Mouse (Mus musculus) intestine, embryonic 14.5 days (tissue): ENCODE data around the gene Ankar. TPM values are rescaled to one million over a fixed set of nuclear protein-coding genes. Genes with fewer than 3 reads are reported as not detected.

Source experiments
- ATAC-seq: fragments of 200-750 bp; cut with Nextera tagmentation; replicated peaks from 2 replicates; pipeline ENCODE4 v1.8.0; 2017; ENCODE audit warnings: low read depth, moderate number of reproducible peaks, moderate TSS enrichment, moderate library complexity; ENCODE audit not compliant: low FRiP score, low TSS enrichment
- DNase-seq: peaks from one replicate; pipeline ENCODE4 v3.0.0-alpha.2; 2018; ENCODE audit warnings: low spot score
- H3K27ac ChIP-seq: fragments of 300-500 bp; sonication (generic); 2 replicates; pipeline ENCODE4 v1.5.1; 2014; ENCODE audit warnings: low read depth, mild to moderate bottlenecking, control low read depth
- H3K27me3 ChIP-seq: fragments of 300-500 bp; sonication (generic); replicated peaks from 2 replicates; pipeline ENCODE4 v1.6.1; 2014; ENCODE audit warnings: low read length, control low read depth; ENCODE audit not compliant: control insufficient read depth, insufficient read depth
- H3K36me3 ChIP-seq: fragments of 300-500 bp; sonication (generic); 2 replicates; pipeline ENCODE4 v1.6.1; 2014; ENCODE audit warnings: low read length, control low read depth; ENCODE audit not compliant: control insufficient read depth, insufficient read depth
- H3K4me1 ChIP-seq: fragments of 300-500 bp; sonication (generic); replicated peaks from 2 replicates; pipeline ENCODE4 v1.6.1; 2014; ENCODE audit warnings: low read length, control low read depth, mixed read lengths; ENCODE audit not compliant: control insufficient read depth, insufficient read depth
- H3K4me2 ChIP-seq: fragments of 300-500 bp; sonication (generic); 2 replicates; pipeline ENCODE4 v1.6.1; 2014; ENCODE audit warnings: low read length
- H3K4me3 ChIP-seq: fragments of 300-500 bp; sonication (generic); 2 replicates; pipeline ENCODE4 v1.5.1; 2014; ENCODE audit warnings: low read depth, low read length, control low read depth, mixed read lengths
- H3K9ac ChIP-seq: fragments of 300-500 bp; sonication (generic); 2 replicates; pipeline ENCODE4 v1.6.1; 2014; ENCODE audit warnings: mild to moderate bottlenecking, low read length
- H3K9me3 ChIP-seq: fragments of 300-500 bp; sonication (generic); 2 replicates; pipeline ENCODE4 v1.6.1; 2016; ENCODE audit warnings: low read length, control low read depth; ENCODE audit not compliant: control insufficient read depth
- WGBS: fragments of 180-500 bp; shearing (Covaris S2); extraction: QIAGEN DNeasy Blood & Tissue Kit; methylation state at CpG from one replicate; pipeline ENCODE4 v1.1.7; 2014; 5-methylcytosine and 5-hydroxymethylcytosine counted together
- polyA plus RNA-seq: library from polyadenylated mRNA; unstranded; fragments of >200 nt; fragmentation: Nextera tagmentation; extraction: Ambion mirVana; gene quantifications from 2 replicates; pipeline ENCODE4 v1.2.1, GENCODE M21; 2014

The Ankar gene
- polyA plus RNA-seq, 1 experiment from 2014 or later: not detected

- H3K36me3 ChIP-seq: peaks cover 46% of the 10 kb centered on the region
These were observed 97.6 kb downstream of the Ankar start for GRCm38 (mm10) chr1:72602803-72603202.

GRCm38 (mm10) chr1:72602186-72602585 is 98.2 kb downstream of the Ankar start:
- Histone ChIP-seq H3K36me3 (peaks cover 48% of the 10 kb centered on the region), H3K27ac (no peak overlapping the region), H3K4me1 (peaks cover 9% of the 10 kb centered on the region), H3K9me3 (no peaks in the 10 kb centered on the region), H3K27me3 (no peaks in the 10 kb centered on the region), H3K4me3 (no peak overlapping the region), H3K4me2 (no peak overlapping the region), H3K9ac (no peak overlapping the region)
- WGBS: 75% methylated on average over 5 of the region's 5 CpGs
- DNase-seq (no peak), ATAC-seq (no peak)

More at GRCm38 (mm10) chr1:72602803-72603202, 97.6 kb downstream of the Ankar start:
- no peaks in the 10 kb centered on the region for H3K9me3 ChIP-seq
- peaks cover 9% of the 10 kb centered on the region for H3K4me1 ChIP-seq
- H3K27ac ChIP-seq: no peak overlapping the region
- H3K4me3 ChIP-seq: no peak overlapping the region
- H3K4me2 ChIP-seq: no peak overlapping the region
- H3K9ac ChIP-seq: no peak overlapping the region
- DNase-seq (no peak), ATAC-seq (no peak)
- H3K27me3 ChIP-seq: no peaks in the 10 kb centered on the region
- WGBS: 90% methylated on average over 5 of the region's 5 CpGs

DNA sequence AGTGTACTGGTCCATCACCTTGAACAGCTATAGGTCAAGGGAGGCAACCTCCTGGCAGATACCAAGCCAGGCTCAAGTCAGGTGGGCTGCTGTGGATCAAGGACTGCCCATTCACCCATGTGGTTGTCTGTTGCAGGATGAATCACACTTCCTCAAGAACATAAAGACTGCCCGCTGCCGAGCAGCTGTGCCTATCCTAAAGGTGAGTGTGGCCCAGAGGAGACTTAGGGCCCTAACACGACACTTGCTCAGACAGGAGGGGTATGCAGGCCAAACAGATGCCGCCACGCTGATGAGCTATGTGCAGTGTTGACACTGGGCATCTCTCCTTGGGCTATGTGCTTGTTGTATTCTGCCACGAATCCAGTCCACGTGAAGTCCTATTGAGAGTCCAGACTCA is 99.1 kb downstream of the Ankar start:
- Histone ChIP-seq H3K36me3 (peaks cover 54% of the 10 kb centered on the region), H3K4me1 (peaks cover 9% of the 10 kb centered on the region), H3K4me3 (no peak overlapping the region), H3K4me2 (no peak overlapping the region), H3K27me3 (no peaks in the 10 kb centered on the region), H3K9me3 (no peaks in the 10 kb centered on the region), H3K9ac (no peak overlapping the region), H3K27ac (no peak overlapping the region)
- DNase-seq: no peak
- no peak for ATAC-seq
- 93% methylated on average over 7 of the region's 7 CpGs for WGBS

- Histone ChIP-seq H3K4me2 (no peak overlapping the region), H3K9ac (no peak overlapping the region), H3K4me3 (no peak overlapping the region), H3K27me3 (no peaks in the 10 kb centered on the region), H3K4me1 (peaks cover 9% of the 10 kb centered on the region), H3K27ac (no peak overlapping the region), H3K36me3 (peaks cover 55% of the 10 kb centered on the region), H3K9me3 (no peaks in the 10 kb centered on the region)
- DNase-seq (no peak), ATAC-seq (no peak)
- WGBS: 91% methylated on average over 5 of the region's 5 CpGs
These were observed 99.6 kb downstream of the Ankar start for GRCm38 (mm10) chr1:72600778-72601177.

GRCm38 (mm10) chr1:72599146-72600101 is 101.0 kb downstream of the Ankar start:
- Histone ChIP-seq H3K27ac (no peak overlapping the region), H3K36me3 (peaks cover 56% of the 10 kb centered on the region), H3K27me3 (no peaks in the 10 kb centered on the region), H3K9ac (no peak overlapping the region), H3K4me3 (no peak overlapping the region), H3K9me3 (no peaks in the 10 kb centered on the region), H3K4me2 (no peak overlapping the region), H3K4me1 (peaks cover 9% of the 10 kb centered on the region)
- ATAC-seq (0 out of 2 replicates have a peak, but pooled peaks have one; percentile 43), DNase-seq (no peak)
- 56% methylated on average over 21 of the region's 21 CpGs for WGBS

DNA sequence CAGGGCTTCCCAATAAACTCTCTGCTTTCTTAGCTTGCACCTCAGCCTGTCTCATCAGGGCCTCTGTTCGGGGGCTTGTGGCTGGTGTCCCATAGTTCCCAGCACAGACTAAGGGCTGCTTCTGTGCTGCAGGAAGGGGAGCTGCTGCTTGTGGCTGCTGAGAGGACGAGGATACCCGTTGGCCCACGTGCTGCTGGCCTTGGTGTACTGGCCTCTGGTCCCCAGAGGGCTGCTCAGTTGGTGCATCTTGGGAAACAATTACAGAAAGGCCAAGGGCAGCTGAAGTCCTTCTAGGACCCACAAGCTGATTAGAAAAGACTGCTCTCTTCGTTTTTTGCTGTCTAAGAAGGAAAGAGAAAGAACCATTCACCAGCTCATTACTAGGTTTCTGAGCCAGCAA is 104.1 kb downstream of the Ankar start:
- H3K9me3 ChIP-seq: no peaks in the 10 kb centered on the region
- H3K4me2 ChIP-seq: no peak overlapping the region
- H3K36me3 ChIP-seq: peaks cover 69% of the 10 kb centered on the region
- H3K27ac ChIP-seq: no peak overlapping the region
- no peak overlapping the region for H3K9ac ChIP-seq
- WGBS: 76% methylated on average over 5 of the region's 5 CpGs
- peaks cover 9% of the 10 kb centered on the region for H3K4me1 ChIP-seq
- ATAC-seq: no peak
- no peak overlapping the region for H3K4me3 ChIP-seq
- no peak for DNase-seq
- no peaks in the 10 kb centered on the region for H3K27me3 ChIP-seq

DNA sequence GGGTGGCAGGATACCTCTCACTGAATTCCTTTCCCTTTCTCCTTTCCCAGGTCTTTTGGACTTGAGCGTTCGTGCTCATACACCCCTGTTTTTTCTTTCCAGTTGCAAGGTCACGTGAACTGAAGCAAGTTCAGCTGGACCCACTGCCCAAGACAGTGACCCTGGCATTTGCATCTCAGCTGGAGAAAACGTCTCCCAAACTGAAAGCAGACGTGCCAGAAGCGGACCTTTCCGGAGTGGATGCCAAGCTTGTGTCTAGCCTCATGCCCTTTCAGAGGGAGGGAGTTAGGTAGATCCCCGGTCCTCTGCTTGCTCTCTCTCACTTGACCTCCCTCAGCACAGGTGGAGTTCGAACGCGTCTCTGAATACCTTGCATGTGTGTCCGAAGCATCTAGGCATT is 104.7 kb downstream of the Ankar start:
- no peak overlapping the region for H3K4me3 ChIP-seq
- H3K27ac ChIP-seq: no peak overlapping the region
- ATAC-seq: no peak
- DNase-seq: no peak
- WGBS: 97% methylated on average over 11 of the region's 12 CpGs
- H3K36me3 ChIP-seq: peaks cover 69% of the 10 kb centered on the region
- H3K4me1 ChIP-seq: peaks cover 9% of the 10 kb centered on the region
- H3K27me3 ChIP-seq: no peaks in the 10 kb centered on the region
- no peak overlapping the region for H3K4me2 ChIP-seq
- H3K9ac ChIP-seq: no peak overlapping the region
- H3K9me3 ChIP-seq: no peaks in the 10 kb centered on the region

DNA sequence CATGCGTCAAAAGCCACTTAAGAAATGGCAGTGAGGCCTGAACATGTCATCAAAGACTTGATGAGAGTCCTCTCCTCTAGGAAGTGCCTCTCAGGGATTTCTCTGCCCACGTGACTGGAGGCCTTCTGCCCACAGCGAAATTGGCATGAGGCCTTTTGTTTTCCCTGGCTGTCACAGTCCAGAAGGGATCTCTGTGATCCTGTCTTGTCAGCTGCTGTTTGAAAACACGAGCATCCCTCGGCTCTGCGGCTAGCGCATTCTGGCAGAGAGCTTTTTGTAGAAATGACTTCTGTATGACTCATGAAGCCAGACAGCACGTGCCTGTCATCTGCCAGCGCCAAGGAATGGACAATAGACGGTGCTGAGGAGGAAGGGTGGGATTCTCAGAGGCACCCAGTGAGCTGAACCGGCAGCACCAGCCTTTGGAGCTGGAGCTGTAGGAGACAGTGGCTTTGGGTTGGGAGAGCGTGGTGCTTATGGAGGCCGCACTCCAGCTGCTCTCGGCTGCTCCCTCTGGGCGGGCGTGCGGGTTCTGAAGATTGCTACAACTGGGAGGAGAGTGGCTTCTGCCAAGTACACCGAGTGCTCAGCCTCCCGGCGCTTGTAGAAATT is 106.9 kb downstream of the Ankar start:
- no peak overlapping the region for H3K9ac ChIP-seq
- ATAC-seq (no peak), DNase-seq (no peak)
- peaks cover 80% of the 10 kb centered on the region for H3K36me3 ChIP-seq
- H3K4me2 ChIP-seq: no peak overlapping the region
- H3K27ac ChIP-seq: no peak overlapping the region
- no peaks in the 10 kb centered on the region for H3K9me3 ChIP-seq
- no peaks in the 10 kb centered on the region for H3K27me3 ChIP-seq
- H3K4me1 ChIP-seq: no peaks in the 10 kb centered on the region
- H3K4me3 ChIP-seq: no peak overlapping the region
- WGBS: 81% methylated on average over 20 of the region's 20 CpGs
